Mouse (Mus musculus) megakaryocyte progenitor cell, adult 5-6 weeks (primary cell): ENCODE measurements at regions not wholly inside any gene's neighbourhood (a gene's known extent, or its start where the extent isn't known, plus 50 kb on each side); places are given as distances from the start of the nearest gene placed in this dataset.

Experiments
- ATAC-seq: replicated peaks from 2 replicates; pipeline ENCODE4 v1.8.0; 2016; ENCODE audit warnings: mild to moderate bottlenecking, moderate TSS enrichment, inconsistent platforms; ENCODE audit not compliant: poor library complexity

DNA sequence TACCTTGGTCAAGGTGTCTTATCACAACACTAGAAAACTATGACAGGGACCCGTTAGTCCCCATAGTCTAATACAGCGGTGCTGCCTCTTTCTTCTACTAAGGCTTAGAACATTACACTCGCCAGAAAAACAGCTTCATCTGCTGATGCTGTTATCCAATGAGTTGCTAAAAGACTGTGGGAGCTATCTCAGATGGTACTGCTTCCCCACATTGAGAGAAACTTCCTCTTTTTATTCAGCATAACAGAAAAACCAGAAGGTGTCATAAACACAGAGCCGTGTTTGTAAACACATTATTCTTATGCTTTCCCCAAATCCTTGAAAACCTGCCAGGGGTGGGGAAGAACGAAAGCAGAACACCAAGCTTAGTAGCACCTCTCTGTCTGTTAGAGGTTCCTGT lies 49.9 kb upstream of the Arhgap5 start:
- peak; percentile 37 for ATAC-seq
